Mouse (Mus musculus): ENCODE results near the gene Nap1l4. TPM values are rescaled to one million over a fixed set of nuclear protein-coding genes. Genes with fewer than 3 reads are reported as not detected.

Gene Nap1l4
- total RNA-seq, 1 experiment = 123 TPM

GRCm38 (mm10) chr7:143505411-143505810 is 43.5 kb downstream of the Nap1l4 start:
- in situ Hi-C loops (cut with MboI; ENCODE audit: low sequenced_read_pairs in 2 of 2, unreplicated experiment in 2 of 2) = no loop called here
- Histone ChIP-seq H3K9ac (ENCODE audit: insufficient read depth, low read depth, low read length, poor library complexity, severe bottlenecking) (no peak overlapping the region), H3K4me3 (ENCODE audit: insufficient read depth in 1 of 2, low read depth in 1 of 2, low read length in 2 of 2, poor library complexity in 1 of 2, severe bottlenecking in 1 of 2) (no peak overlapping the region), H3K4me1 (ENCODE audit: control insufficient read depth in 2 of 2, insufficient read depth in 2 of 2, low read length in 2 of 2, poor library complexity in 1 of 2) (peaks cover 2 to 20% of the 10 kb centered on the region in 2 experiments; a peak in 2 of 4 replicates), H3K36me3 (ENCODE audit: control insufficient read depth, insufficient read depth, low read length, poor library complexity, severe bottlenecking) (no peaks in the 10 kb centered on the region), H3K27ac (ENCODE audit: insufficient read depth, low read depth, low read length, poor library complexity, severe bottlenecking) (no peak overlapping the region), H3K9me3 (ENCODE audit: control insufficient read depth, insufficient read depth, low read depth, low read length) (no peaks in the 10 kb centered on the region)
- DNase-seq (ENCODE audit: low read depth, low spot score) = no peak
- TF ChIP-seq HCFC1 (IDR thresholded peaks at IDR 0.05; ENCODE audit: borderline replicate concordance, insufficient read depth, low read length) (no peak), MAFK (IDR thresholded peaks at IDR 0.05; ENCODE audit: insufficient read depth, low read depth, low read length) (no peak), CHD2 (IDR thresholded peaks at IDR 0.05; ENCODE audit: low read depth, low read length) (no peak), ZC3H11A (IDR thresholded peaks at IDR 0.05; ENCODE audit: borderline replicate concordance, low read depth, low read length) (no peak), ZNF384 (IDR thresholded peaks at IDR 0.05; ENCODE audit: low read depth, low read length) (no peak)

GRCm38 (mm10) chr7:143503926-143504325 is 45.0 kb downstream of the Nap1l4 start:
- Histone ChIP-seq H3K36me3 (ENCODE audit: control insufficient read depth, insufficient read depth, low read length, poor library complexity, severe bottlenecking) (no peaks in the 10 kb centered on the region), H3K9me3 (ENCODE audit: control insufficient read depth, insufficient read depth, low read depth, low read length) (no peaks in the 10 kb centered on the region), H3K4me1 (ENCODE audit: control insufficient read depth in 2 of 2, insufficient read depth in 2 of 2, low read length in 2 of 2, poor library complexity in 1 of 2) (peaks cover 3 to 21% of the 10 kb centered on the region in 2 experiments; a peak in 3 of 4 replicates), H3K9ac (ENCODE audit: insufficient read depth, low read depth, low read length, poor library complexity, severe bottlenecking) (no peak overlapping the region), H3K27ac (ENCODE audit: insufficient read depth, low read depth, low read length, poor library complexity, severe bottlenecking) (no peak overlapping the region), H3K4me3 (ENCODE audit: insufficient read depth in 1 of 2, low read depth in 1 of 2, low read length in 2 of 2, poor library complexity in 1 of 2, severe bottlenecking in 1 of 2) (0 out of 4 replicates have a peak overlapping the region, but pooled peaks of 1 of the 2 experiments have one; percentile 21)
- in situ Hi-C loops (cut with MboI; ENCODE audit: low sequenced_read_pairs in 2 of 2, unreplicated experiment in 2 of 2) = no loop called here
- TF ChIP-seq CHD2 (IDR thresholded peaks at IDR 0.05; ENCODE audit: low read depth, low read length) (no peak), MAFK (IDR thresholded peaks at IDR 0.05; ENCODE audit: insufficient read depth, low read depth, low read length) (no peak), ZC3H11A (IDR thresholded peaks at IDR 0.05; ENCODE audit: borderline replicate concordance, low read depth, low read length) (no peak), ZNF384 (IDR thresholded peaks at IDR 0.05; ENCODE audit: low read depth, low read length) (no peak), HCFC1 (IDR thresholded peaks at IDR 0.05; ENCODE audit: borderline replicate concordance, insufficient read depth, low read length) (no peak)
- DNase-seq (ENCODE audit: low read depth, low spot score) = no peak

- Histone ChIP-seq H3K36me3 (ENCODE audit: control insufficient read depth, insufficient read depth, low read length, poor library complexity, severe bottlenecking) (no peaks in the 10 kb centered on the region), H3K4me1 (ENCODE audit: control insufficient read depth in 2 of 2, insufficient read depth in 2 of 2, low read length in 2 of 2, poor library complexity in 1 of 2) (peaks cover 3 to 33% of the 10 kb centered on the region in 2 experiments; a peak in 3 of 4 replicates), H3K9me3 (ENCODE audit: control insufficient read depth, insufficient read depth, low read depth, low read length) (no peaks in the 10 kb centered on the region), H3K9ac (ENCODE audit: insufficient read depth, low read depth, low read length, poor library complexity, severe bottlenecking) (peak within 1 kb of the TSS; percentile 62), H3K27ac (ENCODE audit: insufficient read depth, low read depth, low read length, poor library complexity, severe bottlenecking) (0 out of 2 replicates have a peak within 1 kb of the TSS, but pooled peaks have one; percentile 26), H3K4me3 (ENCODE audit: insufficient read depth in 1 of 2, low read depth in 1 of 2, low read length in 2 of 2, poor library complexity in 1 of 2, severe bottlenecking in 1 of 2) (peak within 1 kb of the TSS; percentile 58 to 61)
- DNase-seq (ENCODE audit: low read depth, low spot score) = peak; percentile 40
- in situ Hi-C loops (cut with MboI; ENCODE audit: low sequenced_read_pairs in 2 of 2, unreplicated experiment in 2 of 2) = no loop called here
- TF ChIP-seq ZNF384 (IDR thresholded peaks at IDR 0.05; ENCODE audit: low read depth, low read length) = no peak
- no peak for TF ChIP-seq CHD2 (IDR thresholded peaks at IDR 0.05; ENCODE audit: low read depth, low read length)
- TF ChIP-seq ZC3H11A (IDR thresholded peaks at IDR 0.05; ENCODE audit: borderline replicate concordance, low read depth, low read length) = no peak
- TF ChIP-seq HCFC1 (IDR thresholded peaks at IDR 0.05; ENCODE audit: borderline replicate concordance, insufficient read depth, low read length) = 0 out of 2 replicates have a peak, but pooled peaks have one; percentile 27
- TF ChIP-seq MAFK (IDR thresholded peaks at IDR 0.05; ENCODE audit: insufficient read depth, low read depth, low read length) = no peak
Observed at GRCm38 (mm10) chr7:143502418-143503200, 46.3 kb downstream of the Nap1l4 start, which contains the start of gene Phlda2. Gene Phlda2, minus strand, starts transcription at chr7:143503150.

GRCm38 (mm10) chr7:143501643-143502417 is 47.1 kb downstream of the Nap1l4 start:
- H3K9ac ChIP-seq (ENCODE audit: insufficient read depth, low read depth, low read length, poor library complexity, severe bottlenecking) = peak overlapping the region; percentile 62
- peak; percentile 27 for DNase-seq (ENCODE audit: low read depth, low spot score)

More at GRCm38 (mm10) chr7:143501643-143502417, 47.1 kb downstream of the Nap1l4 start:
- no peaks in the 10 kb centered on the region for H3K36me3 ChIP-seq (ENCODE audit: control insufficient read depth, insufficient read depth, low read length, poor library complexity, severe bottlenecking)
- H3K9me3 ChIP-seq (ENCODE audit: control insufficient read depth, insufficient read depth, low read depth, low read length) = no peaks in the 10 kb centered on the region
- peak overlapping the region; percentile 58 to 61 for H3K4me3 ChIP-seq (ENCODE audit: insufficient read depth in 1 of 2, low read depth in 1 of 2, low read length in 2 of 2, poor library complexity in 1 of 2, severe bottlenecking in 1 of 2)
- no peak overlapping the region for H3K27ac ChIP-seq (ENCODE audit: insufficient read depth, low read depth, low read length, poor library complexity, severe bottlenecking)
- no peak for TF ChIP-seq ZC3H11A (IDR thresholded peaks at IDR 0.05; ENCODE audit: borderline replicate concordance, low read depth, low read length)
- no peak for TF ChIP-seq MAFK (IDR thresholded peaks at IDR 0.05; ENCODE audit: insufficient read depth, low read depth, low read length)
- no peak for TF ChIP-seq HCFC1 (IDR thresholded peaks at IDR 0.05; ENCODE audit: borderline replicate concordance, insufficient read depth, low read length)
- no peak for TF ChIP-seq CHD2 (IDR thresholded peaks at IDR 0.05; ENCODE audit: low read depth, low read length)
- no peak for TF ChIP-seq ZNF384 (IDR thresholded peaks at IDR 0.05; ENCODE audit: low read depth, low read length)
- H3K4me1 ChIP-seq (ENCODE audit: control insufficient read depth in 2 of 2, insufficient read depth in 2 of 2, low read length in 2 of 2, poor library complexity in 1 of 2) = peaks cover 3 to 34% of the 10 kb centered on the region in 2 experiments; a peak in 3 of 4 replicates
- in situ Hi-C loops (cut with MboI; ENCODE audit: low sequenced_read_pairs in 2 of 2, unreplicated experiment in 2 of 2) = no loop called here
